Mouse (Mus musculus): ENCODE results near the gene Col1a1. TPM values are rescaled to one million over a fixed set of nuclear protein-coding genes. Genes with fewer than 3 reads are reported as not detected.
A peak's percentile ranks its signal among the peaks of the same experiment; 100 is the strongest.

Col1a1 gene
- polyA plus RNA-seq, 1 experiment from 2014 or later, result 317 TPM

DNA sequence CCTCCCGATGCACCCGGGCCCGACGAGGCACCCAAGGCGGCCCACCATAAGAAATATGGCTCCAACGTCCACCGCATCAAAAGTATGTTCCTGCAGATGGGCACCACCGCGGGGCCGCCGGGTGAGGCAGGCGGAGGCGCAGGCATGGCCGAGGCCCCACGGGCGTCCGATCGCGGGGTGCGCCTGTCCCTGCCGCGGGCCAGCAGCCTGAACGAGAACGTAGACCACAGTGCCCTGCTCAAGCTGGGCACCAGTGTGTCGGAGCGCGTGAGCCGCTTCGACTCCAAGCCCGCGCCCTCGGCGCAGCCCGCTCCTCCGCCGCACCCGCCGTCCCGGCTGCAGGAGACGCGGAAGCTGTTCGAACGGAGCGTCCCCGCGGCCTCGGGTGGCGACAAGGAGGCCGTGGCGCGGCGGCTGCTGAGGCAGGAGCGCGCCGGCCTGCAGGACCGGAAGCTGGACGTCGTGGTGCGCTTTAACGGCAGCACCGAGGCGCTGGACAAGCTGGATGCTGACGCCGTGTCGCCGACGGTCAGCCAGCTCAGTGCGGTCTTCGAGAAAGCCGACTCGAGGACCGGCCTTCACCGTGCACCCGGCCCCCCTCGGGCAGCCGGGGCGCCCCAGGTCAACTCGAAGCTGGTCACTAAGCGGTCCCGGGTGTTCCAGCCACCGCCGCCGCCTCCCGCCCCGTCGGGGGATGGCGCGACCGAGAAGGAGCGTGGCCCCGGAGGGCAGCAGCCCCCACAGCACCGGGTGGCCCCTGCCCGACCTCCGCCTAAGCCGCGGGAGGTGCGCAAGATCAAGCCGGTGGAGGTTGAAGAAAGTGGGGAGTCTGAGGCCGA is 55.8 kb downstream of the Col1a1 start:
- Histone ChIP-seq H3K9me3 (replicated peaks) (no peaks in the 10 kb centered on the region), H3K4me2 (peak overlapping the region; percentile 91), H3K4me3 (replicated peaks) (peak overlapping the region; percentile 89), H3K36me3 (peaks cover 6% of the 10 kb centered on the region), H3K4me1 (peaks cover 78% of the 10 kb centered on the region), H3K27me3 (replicated peaks) (no peaks in the 10 kb centered on the region), H3K9ac (replicated peaks) (peak overlapping the region; percentile 99), H3K27ac (replicated peaks) (peak overlapping the region; percentile 96)
- WGBS, result under 1% methylated on average over 85 of the region's 99 CpGs
- ATAC-seq (ENCODE audit: low FRiP score), result no peak

DNA sequence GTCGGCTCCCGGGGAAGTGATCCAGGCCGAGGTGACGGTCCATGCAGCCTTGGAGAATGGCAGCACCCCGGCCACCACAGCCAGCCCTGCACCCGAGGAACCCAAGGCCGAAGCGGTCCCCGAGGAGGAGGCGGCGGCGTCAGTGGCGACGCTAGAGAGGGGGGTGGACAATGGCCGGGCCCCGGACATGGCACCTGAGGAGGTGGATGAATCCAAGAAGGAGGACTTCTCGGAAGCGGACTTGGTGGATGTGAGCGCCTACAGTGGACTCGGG is 56.4 kb downstream of the Col1a1 start:
- WGBS, result under 1% methylated on average over 20 of the region's 20 CpGs
- no peak for ATAC-seq (ENCODE audit: low FRiP score)

DNA sequence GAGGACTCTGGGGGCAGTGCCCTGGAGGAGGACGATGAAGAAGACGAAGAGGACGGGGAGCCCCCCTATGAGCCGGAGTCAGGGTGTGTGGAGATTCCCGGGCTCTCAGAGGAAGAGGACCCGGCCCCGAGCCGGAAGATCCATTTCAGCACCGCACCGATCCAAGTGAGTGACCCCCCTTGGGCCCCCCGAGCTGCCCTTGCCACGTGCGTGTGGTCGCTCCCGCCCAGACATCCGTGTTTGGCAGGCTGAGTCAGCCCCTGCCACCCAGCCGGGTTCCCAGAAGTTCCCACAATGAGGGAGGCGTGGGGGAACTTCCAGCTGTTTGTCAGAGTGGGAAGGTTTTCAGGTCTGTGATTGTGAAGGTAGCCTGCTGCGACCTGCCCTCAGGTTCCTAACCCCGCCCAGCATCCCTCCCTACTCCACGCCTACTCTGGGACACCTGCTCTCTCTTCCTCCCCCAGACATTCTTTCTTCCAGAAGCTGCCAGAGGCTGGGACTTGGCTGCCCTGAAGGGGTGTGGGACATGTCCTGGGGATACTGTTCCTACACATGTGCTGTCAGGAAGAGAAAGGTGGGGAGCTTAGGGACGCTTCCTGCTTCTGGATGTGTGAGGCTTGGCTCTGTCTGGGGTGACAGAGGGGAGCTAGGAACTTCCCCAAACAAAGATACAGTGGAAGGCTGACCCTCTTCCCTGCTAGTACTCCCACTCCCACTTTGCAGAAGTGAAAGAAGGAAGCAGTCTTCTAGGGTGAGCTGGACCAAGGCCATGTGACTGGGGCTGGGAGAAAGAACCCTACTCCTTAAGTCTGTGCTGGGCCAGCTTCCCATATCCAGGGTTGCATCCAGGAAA is 57.0 kb downstream of the Col1a1 start:
- 1% methylated on average over 22 of the region's 22 CpGs for WGBS
- Histone ChIP-seq H3K4me1 (peaks cover 80% of the 10 kb centered on the region), H3K27ac (replicated peaks) (peak overlapping the region; percentile 96)

More for the DNA sequence above, 56.4 kb downstream of the Col1a1 start:
- peaks cover 12% of the 10 kb centered on the region for H3K36me3 ChIP-seq
- peak overlapping the region; percentile 99 for H3K9ac ChIP-seq (replicated peaks)
- H3K4me2 ChIP-seq, result peak overlapping the region; percentile 91
- H3K27me3 ChIP-seq (replicated peaks), result no peaks in the 10 kb centered on the region
- H3K4me1 ChIP-seq, result peaks cover 80% of the 10 kb centered on the region
- H3K9me3 ChIP-seq (replicated peaks), result no peaks in the 10 kb centered on the region
- peak overlapping the region; percentile 89 for H3K4me3 ChIP-seq (replicated peaks)
- H3K27ac ChIP-seq (replicated peaks), result peak overlapping the region; percentile 96

DNA sequence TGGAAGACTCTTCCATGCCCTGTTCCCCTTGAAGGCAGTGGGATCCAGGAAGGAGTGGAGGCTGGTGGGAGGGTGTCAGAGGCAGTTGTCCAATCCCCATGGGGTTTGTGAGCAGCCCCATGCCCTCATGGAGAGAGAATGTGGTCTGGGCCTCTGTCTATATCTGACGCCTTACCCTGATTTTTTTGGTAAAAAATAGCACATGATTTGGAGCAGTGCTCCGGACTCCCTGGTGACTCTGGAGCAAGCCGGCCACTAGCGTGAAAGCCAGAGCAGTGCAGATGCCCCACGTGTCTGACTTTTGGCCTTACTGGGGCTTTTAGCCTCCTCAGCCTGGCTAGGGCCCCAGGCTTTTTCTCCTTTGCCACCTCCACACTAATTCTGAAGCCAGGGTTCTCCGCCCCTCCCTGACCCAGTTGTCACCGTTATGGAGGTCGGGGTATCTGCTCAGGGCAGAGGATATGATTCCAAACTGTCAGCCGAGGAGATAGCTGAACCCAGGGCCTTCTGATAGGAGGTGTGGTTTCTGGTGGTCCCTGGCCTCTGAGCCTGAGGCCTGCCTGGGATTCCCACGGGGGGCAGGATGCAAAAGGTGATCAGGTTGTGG is 58.3 kb downstream of the Col1a1 start:
- H3K4me1 ChIP-seq, result peaks cover 75% of the 10 kb centered on the region

More for the DNA sequence above, 57.0 kb downstream of the Col1a1 start:
- Histone ChIP-seq H3K9me3 (replicated peaks) (no peaks in the 10 kb centered on the region), H3K36me3 (peaks cover 17% of the 10 kb centered on the region), H3K4me2 (peak overlapping the region; percentile 91), H3K4me3 (replicated peaks) (peak overlapping the region; percentile 89), H3K9ac (replicated peaks) (peak overlapping the region; percentile 99), H3K27me3 (replicated peaks) (no peaks in the 10 kb centered on the region)
- no peak for ATAC-seq (ENCODE audit: low FRiP score)

DNA sequence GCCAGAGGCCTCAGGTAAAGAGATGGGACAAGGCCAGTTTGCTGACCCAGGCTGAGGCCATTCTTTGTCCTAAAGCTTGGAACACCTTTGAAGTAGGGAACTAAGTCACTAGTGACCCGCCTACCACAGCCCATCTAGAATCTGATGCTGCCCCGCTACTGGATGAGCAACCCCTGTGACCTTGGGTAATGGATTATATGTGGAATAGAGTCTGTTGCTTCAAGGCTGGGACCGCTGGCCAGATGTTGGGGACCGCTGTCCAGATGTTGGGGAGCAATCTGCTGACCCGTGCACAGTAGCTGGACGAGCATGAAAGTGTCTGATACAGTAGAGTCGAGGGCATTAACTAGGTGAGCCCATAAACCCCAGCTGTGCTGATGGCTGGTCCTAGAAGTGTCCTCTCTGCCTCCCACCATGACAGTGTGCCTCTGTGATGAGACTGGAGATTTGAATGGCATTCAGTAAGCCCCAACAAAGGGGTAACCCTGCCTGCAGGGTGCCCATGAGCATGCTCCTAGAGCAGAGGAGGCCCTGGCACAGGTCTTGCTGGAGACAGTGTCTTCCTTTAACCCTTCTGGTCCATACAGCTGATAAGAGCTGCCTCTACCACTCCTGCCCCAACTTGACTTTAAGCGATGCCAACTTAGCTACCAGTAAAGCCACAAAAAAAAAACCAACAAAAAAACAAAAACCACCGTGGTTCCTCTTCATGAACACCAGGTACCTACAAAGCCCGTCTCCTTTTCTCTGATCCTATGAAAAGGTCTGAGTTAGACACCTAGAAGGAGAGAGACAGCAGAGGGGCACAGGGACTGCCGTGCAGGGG is 59.1 kb downstream of the Col1a1 start:
- peaks cover 69% of the 10 kb centered on the region for H3K4me1 ChIP-seq
- peak overlapping the region; percentile 89 for H3K4me3 ChIP-seq (replicated peaks)
- 77% methylated on average over 11 of the region's 11 CpGs for WGBS
- H3K27me3 ChIP-seq (replicated peaks), result no peaks in the 10 kb centered on the region
- H3K4me2 ChIP-seq, result peak overlapping the region; percentile 91
- no peak for ATAC-seq (ENCODE audit: low FRiP score)
- H3K36me3 ChIP-seq, result peaks cover 37% of the 10 kb centered on the region
- peak overlapping the region; percentile 99 for H3K9ac ChIP-seq (replicated peaks)
- no peaks in the 10 kb centered on the region for H3K9me3 ChIP-seq (replicated peaks)
- H3K27ac ChIP-seq (replicated peaks), result no peak overlapping the region

More for the DNA sequence above, 58.3 kb downstream of the Col1a1 start:
- no peaks in the 10 kb centered on the region for H3K27me3 ChIP-seq (replicated peaks)
- H3K27ac ChIP-seq (replicated peaks), result no peak overlapping the region
- H3K36me3 ChIP-seq, result peaks cover 31% of the 10 kb centered on the region
- no peaks in the 10 kb centered on the region for H3K9me3 ChIP-seq (replicated peaks)
- peak overlapping the region; percentile 89 for H3K4me3 ChIP-seq (replicated peaks)
- WGBS, result 38% methylated on average over 10 of the region's 10 CpGs
- peak overlapping the region; percentile 91 for H3K4me2 ChIP-seq
- ATAC-seq (ENCODE audit: low FRiP score), result no peak
- H3K9ac ChIP-seq (replicated peaks), result peak overlapping the region; percentile 99

DNA sequence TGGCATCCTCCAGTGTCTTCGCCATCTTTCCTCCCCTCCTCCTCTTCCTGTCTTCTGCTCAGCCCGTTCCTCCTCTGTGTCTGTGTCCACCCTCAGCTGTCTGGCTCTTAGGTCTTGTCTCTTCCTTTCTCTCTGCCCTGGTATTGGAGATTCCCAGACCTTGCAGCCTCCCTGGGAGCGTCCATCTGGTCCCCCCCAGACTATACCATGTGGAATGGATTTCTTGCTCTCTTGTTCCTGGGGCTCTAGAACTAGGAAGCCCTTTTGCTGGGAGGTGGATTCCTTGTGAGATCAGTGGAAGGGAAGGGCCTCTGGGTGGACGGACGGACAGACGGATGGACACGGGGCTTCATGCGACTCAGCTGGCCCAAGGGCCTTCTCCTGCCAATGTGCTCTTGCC is 60.1 kb downstream of the Col1a1 start:
- Histone ChIP-seq H3K9me3 (replicated peaks) (no peaks in the 10 kb centered on the region), H3K9ac (replicated peaks) (peak overlapping the region; percentile 26; the same call in 1 of the 2 replicates), H3K4me3 (replicated peaks) (peak overlapping the region; percentile 89), H3K27me3 (replicated peaks) (no peaks in the 10 kb centered on the region), H3K4me1 (peaks cover 73% of the 10 kb centered on the region), H3K27ac (replicated peaks) (no peak overlapping the region), H3K36me3 (peaks cover 41% of the 10 kb centered on the region), H3K4me2 (peak overlapping the region; percentile 91)
- ATAC-seq (ENCODE audit: low FRiP score), result no peak
- 85% methylated on average over 8 of the region's 8 CpGs for WGBS

DNA sequence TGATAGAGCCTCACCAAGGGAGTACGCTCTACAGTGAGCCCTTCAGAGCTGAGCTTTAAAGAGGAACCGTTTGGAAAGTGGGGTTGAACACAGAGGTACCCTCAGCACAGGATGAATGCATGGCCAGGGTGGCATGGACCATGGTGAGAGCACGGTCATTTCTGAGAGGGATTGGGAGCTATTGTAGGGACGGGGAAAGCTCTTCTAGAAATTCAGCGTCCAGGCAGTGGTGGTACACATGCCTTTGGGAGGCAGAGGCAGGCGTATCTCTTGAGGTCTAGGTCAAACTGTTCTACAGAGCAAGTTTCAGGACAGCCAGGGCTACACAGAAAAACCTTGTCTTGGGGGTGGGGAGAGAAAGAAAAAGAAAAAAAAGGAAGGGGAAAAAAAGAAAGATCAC is 61.0 kb downstream of the Col1a1 start:
- Histone ChIP-seq H3K36me3 (peaks cover 49% of the 10 kb centered on the region), H3K27ac (replicated peaks) (no peak overlapping the region), H3K4me2 (peak overlapping the region; percentile 91), H3K27me3 (replicated peaks) (no peaks in the 10 kb centered on the region), H3K9ac (replicated peaks) (no peak overlapping the region), H3K9me3 (replicated peaks) (no peaks in the 10 kb centered on the region), H3K4me3 (replicated peaks) (no peak overlapping the region), H3K4me1 (peaks cover 75% of the 10 kb centered on the region)
- ATAC-seq (ENCODE audit: low FRiP score), result no peak
- WGBS, result 96% methylated on average over 6 of the region's 6 CpGs

DNA sequence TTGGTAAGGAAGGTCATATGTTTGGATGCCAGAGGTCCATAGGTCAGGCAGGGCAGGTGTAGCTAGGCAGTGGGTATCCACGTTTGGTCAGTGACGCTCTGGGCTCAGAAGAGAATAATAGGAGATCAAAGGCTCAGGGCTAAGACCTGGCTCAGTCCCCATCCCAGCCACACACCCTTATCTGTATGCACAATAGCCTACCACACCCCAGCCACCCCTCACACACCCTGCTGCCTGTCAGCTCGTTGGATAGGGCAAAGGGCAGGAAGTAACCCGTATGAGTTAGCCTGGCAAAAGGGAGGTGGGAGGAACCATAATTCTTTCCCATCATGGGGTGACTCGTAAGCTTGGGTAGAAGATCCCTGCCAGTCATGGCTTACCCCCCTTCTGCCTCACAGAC is 61.6 kb downstream of the Col1a1 start:
- H3K4me1 ChIP-seq, result peaks cover 70% of the 10 kb centered on the region
- no peaks in the 10 kb centered on the region for H3K9me3 ChIP-seq (replicated peaks)
- H3K4me2 ChIP-seq, result peak overlapping the region; percentile 3; the same call in 1 of the 2 replicates
- no peak overlapping the region for H3K4me3 ChIP-seq (replicated peaks)
- peak overlapping the region; percentile 46; the same call in 1 of the 2 replicates for H3K27ac ChIP-seq (replicated peaks)
- peaks cover 55% of the 10 kb centered on the region for H3K36me3 ChIP-seq
- 57% methylated on average over 5 of the region's 5 CpGs for WGBS
- no peaks in the 10 kb centered on the region for H3K27me3 ChIP-seq (replicated peaks)
- H3K9ac ChIP-seq (replicated peaks), result no peak overlapping the region
- ATAC-seq (ENCODE audit: low FRiP score), result no peak

DNA sequence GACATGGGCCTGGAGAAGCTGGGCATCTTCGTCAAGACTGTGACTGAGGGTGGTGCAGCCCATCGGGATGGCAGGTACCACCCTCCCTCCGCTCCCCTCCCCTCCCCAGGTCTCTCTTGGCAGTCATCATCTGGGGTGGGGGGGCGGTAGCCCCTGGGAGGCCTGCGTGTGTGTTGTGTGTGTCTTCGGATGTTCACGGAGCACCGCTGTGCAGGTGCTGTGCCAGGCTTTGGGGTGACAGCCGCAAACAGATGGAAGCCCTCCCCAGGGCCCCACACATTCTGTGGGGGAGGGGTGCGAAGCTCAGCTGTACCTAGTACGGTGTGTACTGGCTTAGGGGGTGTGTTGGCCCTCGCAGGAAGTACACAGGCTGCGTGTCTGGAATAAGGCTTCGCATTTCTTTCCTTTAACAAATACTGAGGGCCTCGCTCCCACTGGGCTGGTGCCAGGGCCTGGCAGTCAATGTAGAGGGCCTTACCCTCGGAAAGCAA is 62.1 kb downstream of the Col1a1 start:
- Histone ChIP-seq H3K9ac (replicated peaks) (no peak overlapping the region), H3K36me3 (peaks cover 60% of the 10 kb centered on the region), H3K4me3 (replicated peaks) (no peak overlapping the region), H3K9me3 (replicated peaks) (no peaks in the 10 kb centered on the region), H3K27ac (replicated peaks) (peak overlapping the region; percentile 46), H3K4me1 (peaks cover 65% of the 10 kb centered on the region), H3K27me3 (replicated peaks) (no peaks in the 10 kb centered on the region), H3K4me2 (peak overlapping the region; percentile 3; the same call in 1 of the 2 replicates)
- ATAC-seq (ENCODE audit: low FRiP score), result 0 out of 2 replicates have a peak, but pooled peaks have one; percentile 11
- WGBS, result 55% methylated on average over 16 of the region's 16 CpGs

DNA sequence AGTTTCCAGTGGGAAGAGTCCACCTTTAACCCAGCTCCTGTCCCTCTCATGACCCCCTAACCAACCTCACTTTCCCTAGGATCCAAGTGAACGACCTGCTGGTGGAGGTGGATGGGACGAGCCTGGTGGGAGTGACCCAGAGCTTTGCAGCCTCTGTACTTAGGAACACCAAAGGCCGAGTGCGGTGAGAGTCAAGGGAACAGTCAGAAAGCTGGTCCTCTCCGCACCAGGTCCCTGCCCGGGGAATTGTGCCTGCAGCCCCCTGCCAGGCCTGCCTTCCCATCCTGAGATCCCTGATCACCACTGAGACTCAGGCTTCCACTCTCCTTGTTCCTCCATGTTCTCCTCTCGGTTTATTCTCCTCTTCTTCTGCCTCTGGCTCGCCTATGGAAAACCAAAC is 64.1 kb downstream of the Col1a1 start:
- no peaks in the 10 kb centered on the region for H3K9me3 ChIP-seq (replicated peaks)
- 78% methylated on average over 8 of the region's 8 CpGs for WGBS
- H3K27me3 ChIP-seq (replicated peaks), result no peaks in the 10 kb centered on the region
- no peak overlapping the region for H3K4me2 ChIP-seq
- H3K9ac ChIP-seq (replicated peaks), result peak overlapping the region; percentile 17; the same call in 1 of the 2 replicates
- H3K4me3 ChIP-seq (replicated peaks), result no peak overlapping the region
- no peak for ATAC-seq (ENCODE audit: low FRiP score)
- H3K36me3 ChIP-seq, result peaks cover 78% of the 10 kb centered on the region
- H3K27ac ChIP-seq (replicated peaks), result no peak overlapping the region
- peaks cover 45% of the 10 kb centered on the region for H3K4me1 ChIP-seq
